Mouse (Mus musculus) forebrain, embryonic 14.5 days (tissue): ENCODE data around the gene Hils1. TPM values are rescaled to one million over a fixed set of nuclear protein-coding genes. Genes with fewer than 3 reads are reported as not detected.

Experiments used
- ATAC-seq: fragments of 200-750 bp; cut with Nextera tagmentation; 2 replicates; pipeline ENCODE4 v1.8.0; 2017; ENCODE audit warnings: mild to moderate bottlenecking, moderate library complexity
- DNase-seq: peaks from one replicate; pipeline ENCODE4 v3.0.0-alpha.2; 2015; ENCODE audit warnings: low spot score
- H3K27ac ChIP-seq: fragments of 300-500 bp; sonication (generic); 2 replicates; pipeline ENCODE4 v1.5.1; 2014; ENCODE audit warnings: low read depth, mild to moderate bottlenecking, control low read depth, low read length, moderate library complexity
- H3K27me3 ChIP-seq: fragments of 300-500 bp; sonication (generic); replicated peaks from 2 replicates; pipeline ENCODE4 v1.6.1; 2014; ENCODE audit warnings: low read length, control low read depth, mixed read lengths; ENCODE audit not compliant: control insufficient read depth, insufficient read depth
- H3K36me3 ChIP-seq: fragments of 300-500 bp; sonication (generic); 2 replicates; pipeline ENCODE4 v1.6.1; 2014; ENCODE audit warnings: low read length, control low read depth; ENCODE audit not compliant: control insufficient read depth, insufficient read depth
- H3K4me1 ChIP-seq: fragments of 300-500 bp; sonication (generic); 2 replicates; pipeline ENCODE4 v1.6.1; 2014; ENCODE audit warnings: antibody characterized with exemption, low read length, control low read depth; ENCODE audit not compliant: control insufficient read depth, insufficient read depth
- H3K4me2 ChIP-seq: fragments of 300-500 bp; sonication (generic); 2 replicates; pipeline ENCODE4 v1.6.1; 2014; ENCODE audit warnings: mild to moderate bottlenecking, control low read depth, low read length
- H3K4me3 ChIP-seq: fragments of 300-500 bp; sonication (generic); 2 replicates; pipeline ENCODE4 v1.5.1; 2014; ENCODE audit warnings: low read depth, low read length, control low read depth
- H3K9ac ChIP-seq: fragments of 300-500 bp; sonication (generic); 2 replicates; pipeline ENCODE4 v1.6.1; 2014; ENCODE audit warnings: mild to moderate bottlenecking, low read length, control low read depth, moderate library complexity
- H3K9me3 ChIP-seq: fragments of 300-500 bp; sonication (generic); replicated peaks from 2 replicates; pipeline ENCODE4 v1.6.1; 2016; ENCODE audit warnings: low read length, control low read depth, mixed read lengths; ENCODE audit not compliant: control insufficient read depth
- WGBS: fragments of 180-500 bp; shearing (Covaris S2); extraction: QIAGEN DNeasy Blood & Tissue Kit; methylation state at CpG from one replicate; pipeline ENCODE4 v1.1.7; 2014; 5-methylcytosine and 5-hydroxymethylcytosine counted together
- polyA plus RNA-seq: library from polyadenylated mRNA; unstranded; fragments of >200 nt; fragmentation: Nextera tagmentation; extraction: Ambion mirVana; gene quantifications from 2 replicates; pipeline ENCODE4 v1.2.1, GENCODE M21; 2014

Hils1 gene
- polyA plus RNA-seq, 1 experiment from 2014 or later: not detected

GRCm38 (mm10) chr11:94992754-94993606 is 25.6 kb downstream of the Hils1 start:
- 2% methylated on average over 22 of the region's 22 CpGs for WGBS
- no peak for DNase-seq
- H3K27ac ChIP-seq: peak overlapping the region; percentile 94; the same call in 1 of the 2 replicates

GRCm38 (mm10) chr11:94994208-94994814 is 26.9 kb downstream of the Hils1 start:
- ATAC-seq (no peak), DNase-seq (no peak)
- H3K9ac ChIP-seq: peak overlapping the region; percentile 94
- H3K4me1 ChIP-seq: peaks cover 48% of the 10 kb centered on the region
- H3K4me2 ChIP-seq: peak overlapping the region; percentile 99
- peak overlapping the region; percentile 86 for H3K4me3 ChIP-seq
- H3K27me3 ChIP-seq: no peaks in the 10 kb centered on the region
- WGBS: 59% methylated on average over 10 of the region's 10 CpGs
- no peak overlapping the region for H3K27ac ChIP-seq
- no peaks in the 10 kb centered on the region for H3K9me3 ChIP-seq
- peaks cover 44% of the 10 kb centered on the region for H3K36me3 ChIP-seq

More at GRCm38 (mm10) chr11:94992754-94993606, 25.6 kb downstream of the Hils1 start:
- Histone ChIP-seq H3K4me2 (peak overlapping the region; percentile 99), H3K9me3 (no peaks in the 10 kb centered on the region), H3K4me3 (peak overlapping the region; percentile 86), H3K27me3 (no peaks in the 10 kb centered on the region), H3K36me3 (peaks cover 31% of the 10 kb centered on the region), H3K4me1 (peaks cover 51% of the 10 kb centered on the region), H3K9ac (peak overlapping the region; percentile 94)
- no peak for ATAC-seq

GRCm38 (mm10) chr11:94994947-94995772 is 27.8 kb downstream of the Hils1 start:
- H3K36me3 ChIP-seq: peaks cover 53% of the 10 kb centered on the region
- peaks cover 45% of the 10 kb centered on the region for H3K4me1 ChIP-seq
- ATAC-seq: no peak
- peak overlapping the region; percentile 99 for H3K4me2 ChIP-seq
- no peaks in the 10 kb centered on the region for H3K27me3 ChIP-seq
- H3K27ac ChIP-seq: no peak overlapping the region
- peak overlapping the region; percentile 94 for H3K9ac ChIP-seq
- no peaks in the 10 kb centered on the region for H3K9me3 ChIP-seq
- WGBS: 84% methylated on average over 11 of the region's 11 CpGs
- H3K4me3 ChIP-seq: peak overlapping the region; percentile 86
- no peak for DNase-seq

GRCm38 (mm10) chr11:94996101-94996500 is 28.7 kb downstream of the Hils1 start:
- ATAC-seq (no peak), DNase-seq (no peak)
- Histone ChIP-seq H3K36me3 (peaks cover 59% of the 10 kb centered on the region), H3K4me3 (no peak overlapping the region), H3K4me1 (peaks cover 45% of the 10 kb centered on the region), H3K27me3 (no peaks in the 10 kb centered on the region), H3K9ac (peak overlapping the region; percentile 94; the same call in 1 of the 2 replicates), H3K9me3 (no peaks in the 10 kb centered on the region), H3K27ac (no peak overlapping the region), H3K4me2 (peak overlapping the region; percentile 99)
- WGBS: 87% methylated on average over 8 of the region's 8 CpGs

GRCm38 (mm10) chr11:94996984-94997383 is 29.6 kb downstream of the Hils1 start:
- Histone ChIP-seq H3K27ac (no peak overlapping the region), H3K9me3 (no peaks in the 10 kb centered on the region), H3K4me3 (no peak overlapping the region), H3K4me1 (peaks cover 45% of the 10 kb centered on the region), H3K27me3 (no peaks in the 10 kb centered on the region), H3K9ac (no peak overlapping the region), H3K4me2 (no peak overlapping the region), H3K36me3 (peaks cover 66% of the 10 kb centered on the region)
- no peak for DNase-seq
- WGBS: 92% methylated on average over 6 of the region's 6 CpGs
- no peak for ATAC-seq

GRCm38 (mm10) chr11:94997596-94997995 is 30.2 kb downstream of the Hils1 start:
- Histone ChIP-seq H3K4me3 (no peak overlapping the region), H3K36me3 (peaks cover 72% of the 10 kb centered on the region), H3K4me1 (peaks cover 45% of the 10 kb centered on the region), H3K27me3 (no peaks in the 10 kb centered on the region), H3K4me2 (peak overlapping the region; percentile 14; the same call in 1 of the 2 replicates), H3K9ac (peak overlapping the region; percentile 17; the same call in 1 of the 2 replicates), H3K9me3 (no peaks in the 10 kb centered on the region), H3K27ac (peak overlapping the region; percentile 72)
- 72% methylated on average over 5 of the region's 5 CpGs for WGBS
- ATAC-seq (no peak), DNase-seq (no peak)

GRCm38 (mm10) chr11:94998041-94998531 is 30.7 kb downstream of the Hils1 start:
- Histone ChIP-seq H3K36me3 (peaks cover 77% of the 10 kb centered on the region), H3K9ac (no peak overlapping the region), H3K9me3 (no peaks in the 10 kb centered on the region), H3K27me3 (no peaks in the 10 kb centered on the region), H3K4me2 (peak overlapping the region; percentile 14; the same call in 1 of the 2 replicates), H3K4me1 (peaks cover 42% of the 10 kb centered on the region), H3K27ac (peak overlapping the region; percentile 72), H3K4me3 (no peak overlapping the region)
- WGBS: 58% methylated on average over 16 of the region's 16 CpGs
- DNase-seq (peak; percentile 50), ATAC-seq (peak; percentile 32; the same call in 1 of the 2 replicates)

GRCm38 (mm10) chr11:95000128-95000527 is 32.7 kb downstream of the Hils1 start:
- Histone ChIP-seq H3K4me3 (no peak overlapping the region), H3K9me3 (no peaks in the 10 kb centered on the region), H3K9ac (no peak overlapping the region), H3K27ac (no peak overlapping the region), H3K4me1 (peaks cover 22% of the 10 kb centered on the region), H3K36me3 (peaks cover 91% of the 10 kb centered on the region), H3K27me3 (no peaks in the 10 kb centered on the region), H3K4me2 (no peak overlapping the region)
- ATAC-seq: no peak
- 83% methylated on average over 8 of the region's 8 CpGs for WGBS
- no peak for DNase-seq
